Comparison of ENCODE assay signal across 10 mouse cellular contexts in genomic region chr13:107246956-107247751, GRCm38 (mm10).
A peak's percentile ranks its signal among the peaks of the same experiment; 100 is the strongest.
DNase-seq lines count a peak whose midpoint lies in the region; ATAC-seq lines count a peak whose summit lies in the region.
"Had no signal": no experiment of that assay in that cellular context is flagged by ENCODE, and none has a peak within 500 bp of the region (broad histone marks: within the 10 kb centered on the region; RNA-seq: fewer than 3 reads in every experiment).

No protein-coding gene starts in this region.

- no peak overlapping the region for H3K9ac ChIP-seq in limb, embryonic 12.5 days (replicated peaks)

- WGBS in heart, embryonic 10.5 days: 29% methylated on average over 17 of the region's 17 CpGs
- 15% methylated on average over 17 of the region's 17 CpGs for WGBS in limb, embryonic 12.5 days

- H3K9me3 ChIP-seq in heart, embryonic 10.5 days: no peaks in the 10 kb centered on the region
- no peaks in the 10 kb centered on the region for H3K9me3 ChIP-seq in limb, embryonic 12.5 days

- no peak for ATAC-seq in limb, embryonic 12.5 days (ENCODE audit: insufficient number of reproducible peaks, insufficient read depth, low FRiP score, low TSS enrichment, low read depth)

- H3K4me1 ChIP-seq in heart, embryonic 10.5 days: peaks cover 11% of the 10 kb centered on the region; the same call in 1 of the 2 replicates
- peaks cover 13% of the 10 kb centered on the region for H3K4me1 ChIP-seq in limb, embryonic 12.5 days (replicated peaks)

- no peaks in the 10 kb centered on the region for H3K36me3 ChIP-seq in heart, embryonic 10.5 days
- no peaks in the 10 kb centered on the region for H3K36me3 ChIP-seq in limb, embryonic 12.5 days

- DNase-seq in heart, embryonic 10.5 days (ENCODE audit: low spot score): no peak
- DNase-seq in heart, adult 11 months: no peak
- DNase-seq in right cerebral cortex, postnatal 4 days: peak; percentile 66
- DNase-seq in right cerebral cortex, postnatal 25 days: no peak
- no peak for DNase-seq in thymus, postnatal 4 days
- no peak for DNase-seq in cerebellum, adult 11-12 months
- no peak for DNase-seq in cerebellum, adult 8-10 months
- DNase-seq: adrenal gland, adult 8-10 months had no signal

- peak overlapping the region; percentile 52 for H3K4me2 ChIP-seq in limb, embryonic 12.5 days

- no peaks in the 10 kb centered on the region for H3K27me3 ChIP-seq in heart, embryonic 10.5 days (ENCODE audit: insufficient read depth, poor library complexity, severe bottlenecking)
- peaks cover 12% of the 10 kb centered on the region for H3K27me3 ChIP-seq in limb, embryonic 12.5 days

- H3K4me3 ChIP-seq in heart, embryonic 10.5 days: peak overlapping the region; percentile 31
- H3K4me3 ChIP-seq in limb, embryonic 12.5 days (replicated peaks): peak overlapping the region; percentile 27

- no peak overlapping the region for H3K27ac ChIP-seq in heart, embryonic 10.5 days
- H3K27ac ChIP-seq in limb, embryonic 12.5 days: no peak overlapping the region
- H3K27ac ChIP-seq: macrophage had no signal
